Mouse (Mus musculus): ENCODE measurements around the gene H2al1o. TPM values are rescaled to one million over a fixed set of nuclear protein-coding genes. Genes with fewer than 3 reads are reported as not detected.
"Not testable (repeated sequence)": the region's sequence is repeated elsewhere in the genome, so short reads cannot be mapped to it uniquely, and the experiment has no call there.

The H2al1o gene
- not detected in 2 replicates for polyA plus RNA-seq (2014; fragmentation: Nextera tagmentation; extraction: Ambion mirVana)

DNA sequence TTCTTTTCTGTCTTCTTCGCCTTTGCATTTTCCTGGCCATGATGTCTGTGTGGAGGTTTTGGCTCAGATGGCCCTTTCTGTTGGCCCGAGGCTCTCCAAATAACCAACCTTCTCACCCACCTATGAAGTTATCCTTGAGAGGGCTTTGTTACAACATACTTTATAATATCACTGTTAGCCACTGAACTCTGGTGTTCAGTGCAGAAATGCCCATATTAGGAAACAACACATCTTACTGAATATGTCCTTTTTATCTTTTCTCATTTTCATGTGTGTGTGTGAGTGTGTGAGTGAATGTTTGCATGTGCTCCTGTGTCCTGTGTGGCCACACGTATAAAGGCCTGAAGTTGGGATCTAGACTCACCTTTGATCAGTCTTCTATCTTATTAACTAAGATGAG, at the start of gene H2al1o:
TSS of gene H2al1o (minus strand) at position 101 of the 400 bp plus-strand sequence.
- H3K4me2 ChIP-seq (ENCODE audit: low read depth, low read length); H3K27me3 ChIP-seq (ENCODE audit: control insufficient read depth, insufficient read depth, low read length); H3K9me3 ChIP-seq (ENCODE audit: control insufficient read depth, low read length); H3K4me3 ChIP-seq (ENCODE audit: low read depth, low read length); H3K9ac ChIP-seq (replicated peaks; ENCODE audit: low read depth, low read length); ATAC-seq (ENCODE audit: low read depth); H3K4me1 ChIP-seq (ENCODE audit: control insufficient read depth, insufficient read depth, low read length); H3K27ac ChIP-seq (ENCODE audit: low read depth, low read length); H3K36me3 ChIP-seq (ENCODE audit: control insufficient read depth, insufficient read depth, low read length): not testable (repeated sequence)
- WGBS = 88% methylated on average over 3 of the region's 3 CpGs

GRCm38 (mm10) chrX:9598036-9598435, 25.8 kb upstream of the H2al1o start:
- H3K27me3 ChIP-seq (ENCODE audit: control insufficient read depth, insufficient read depth, low read length); H3K4me2 ChIP-seq (ENCODE audit: low read depth, low read length); H3K27ac ChIP-seq (ENCODE audit: low read depth, low read length); H3K4me1 ChIP-seq (ENCODE audit: control insufficient read depth, insufficient read depth, low read length); ATAC-seq (ENCODE audit: low read depth); H3K9ac ChIP-seq (replicated peaks; ENCODE audit: low read depth, low read length); H3K36me3 ChIP-seq (ENCODE audit: control insufficient read depth, insufficient read depth, low read length); H3K4me3 ChIP-seq (ENCODE audit: low read depth, low read length); H3K9me3 ChIP-seq (ENCODE audit: control insufficient read depth, low read length): not testable (repeated sequence)
- WGBS = 93% methylated on average over 7 of the region's 7 CpGs

DNA sequence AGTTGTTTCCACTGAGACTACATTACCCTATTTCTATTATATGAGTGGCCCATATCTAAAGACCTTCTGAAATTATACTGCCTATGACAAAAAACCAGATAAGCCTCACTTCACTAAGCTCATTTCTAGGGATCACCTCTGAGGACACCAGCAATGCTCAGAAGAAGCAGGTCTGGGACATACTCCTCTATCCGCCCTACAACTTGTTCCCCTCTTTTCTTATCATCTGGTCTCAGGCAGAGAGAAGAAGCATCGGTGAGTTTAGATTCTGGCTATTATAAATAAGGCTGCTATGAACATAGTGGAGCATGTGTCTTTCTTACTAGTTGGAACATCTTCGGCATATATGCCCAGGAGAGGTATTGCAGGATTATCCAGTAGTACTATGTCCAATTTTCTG, 35.3 kb downstream of the H2al1o start:
- no peak for ATAC-seq (ENCODE audit: low read depth)
- H3K4me1 ChIP-seq (ENCODE audit: control insufficient read depth, insufficient read depth, low read length) = no peaks in the 10 kb centered on the region
- no peak overlapping the region for H3K27ac ChIP-seq (ENCODE audit: low read depth, low read length)
- H3K27me3 ChIP-seq (ENCODE audit: control insufficient read depth, insufficient read depth, low read length) = no peaks in the 10 kb centered on the region
- H3K9ac ChIP-seq (replicated peaks; ENCODE audit: low read depth, low read length) = no peak overlapping the region
- WGBS = 90% methylated on average over 3 of the region's 3 CpGs
- H3K36me3 ChIP-seq (ENCODE audit: control insufficient read depth, insufficient read depth, low read length) = no peaks in the 10 kb centered on the region
- no peak overlapping the region for H3K4me3 ChIP-seq (ENCODE audit: low read depth, low read length)
- no peaks in the 10 kb centered on the region for H3K9me3 ChIP-seq (ENCODE audit: control insufficient read depth, low read length)
- H3K4me2 ChIP-seq (ENCODE audit: low read depth, low read length) = no peak overlapping the region

Other genes starting within 250 kb of the H2al1o start
- not detected in 2 replicates for gene H2al1k, start 221.8 kb downstream of the H2al1o start, polyA plus RNA-seq (2014; fragmentation: Nextera tagmentation; extraction: Ambion mirVana)
- 0.15 and 1.0 TPM in 2 replicates for gene Cybb, start 84.6 kb downstream of the H2al1o start, polyA plus RNA-seq (2014; fragmentation: Nextera tagmentation; extraction: Ambion mirVana)
- gene Dynlt3, start 90.6 kb upstream of the H2al1o start, polyA plus RNA-seq (2014; fragmentation: Nextera tagmentation; extraction: Ambion mirVana) = 49.8 and 50.7 TPM in 2 replicates

Measured in neural tube, embryonic 14.5 days (tissue).